ENCODE assay signal across 14 mouse cellular contexts in genomic region chr1:172319346-172319745, GRCm38 (mm10). TPM values are rescaled to one million over a fixed set of nuclear protein-coding genes. Genes with fewer than 3 reads are reported as not detected.
DNase-seq lines count a peak whose midpoint lies in the region; ATAC-seq and TF ChIP-seq lines count a peak whose summit lies in the region.
"Had no signal": no experiment of that assay in that cellular context is flagged by ENCODE, and none has a peak within 500 bp of the region (broad histone marks: within the 10 kb centered on the region; RNA-seq: fewer than 3 reads in every experiment).

No protein-coding gene starts in this region.

- WGBS in midbrain, embryonic 10.5 days, result 85% methylated on average over 7 of the region's 7 CpGs
- 76% methylated on average over 7 of the region's 7 CpGs for WGBS in midbrain, postnatal 0 days
- WGBS in forebrain, embryonic 15.5 days, result 72% methylated on average over 7 of the region's 7 CpGs
- WGBS in midbrain, embryonic 14.5 days, result 78% methylated on average over 7 of the region's 7 CpGs

- peak overlapping the region; percentile 70 for H3K27ac ChIP-seq in midbrain, embryonic 10.5 days (replicated peaks)
- no peak overlapping the region for H3K27ac ChIP-seq in midbrain, postnatal 0 days (ENCODE audit: low read depth, low read length)
- peak overlapping the region; percentile 81 for H3K27ac ChIP-seq in forebrain, embryonic 15.5 days (replicated peaks)
- peak overlapping the region; percentile 61 for H3K27ac ChIP-seq in midbrain, embryonic 14.5 days (replicated peaks; ENCODE audit: low read depth, low read length)
- H3K27ac ChIP-seq: limb, embryonic 12.5 days had no signal

- H3K9me3 ChIP-seq in midbrain, embryonic 10.5 days (replicated peaks), result no peaks in the 10 kb centered on the region
- no peaks in the 10 kb centered on the region for H3K9me3 ChIP-seq in midbrain, postnatal 0 days (ENCODE audit: low read length)
- H3K9me3 ChIP-seq in forebrain, embryonic 15.5 days, result no peaks in the 10 kb centered on the region
- no peaks in the 10 kb centered on the region for H3K9me3 ChIP-seq in midbrain, embryonic 14.5 days (ENCODE audit: control insufficient read depth, low read length)
- H3K9me3 ChIP-seq: limb, embryonic 12.5 days; megakaryocyte, embryonic 14.5 days had no signal

- peak; percentile 38 to 52 for DNase-seq in cerebellum, adult 18-20 months
- no peak for DNase-seq in cerebellum, adult 11-12 months
- DNase-seq in midbrain, embryonic 10.5 days (ENCODE audit: low spot score), result no peak
- DNase-seq in midbrain, postnatal 0 days (ENCODE audit: low spot score), result no peak
- DNase-seq in midbrain, embryonic 14.5 days, result no peak
- DNase-seq in layer of hippocampus, adult 9-10 months (ENCODE audit: low spot score), result no peak
- DNase-seq in kidney, adult 9 months, result no peak
- DNase-seq: heart, postnatal 36 days; kidney, adult 8-10 months; lung, adult 18-20 months had no signal

- no peak overlapping the region for H3K4me2 ChIP-seq in midbrain, postnatal 0 days (ENCODE audit: low read depth, low read length, poor library complexity, severe bottlenecking)
- no peak overlapping the region for H3K4me2 ChIP-seq in forebrain, embryonic 15.5 days (replicated peaks)
- no peak overlapping the region for H3K4me2 ChIP-seq in midbrain, embryonic 14.5 days (ENCODE audit: low read length)
- H3K4me2 ChIP-seq: limb, embryonic 12.5 days had no signal

- ATAC-seq in midbrain, postnatal 0 days (ENCODE audit: low FRiP score), result no peak
- ATAC-seq in forebrain, embryonic 15.5 days (replicated peaks), result no peak
- ATAC-seq in midbrain, embryonic 14.5 days (ENCODE audit: low FRiP score, low TSS enrichment), result no peak

- H3K36me3 ChIP-seq in midbrain, embryonic 10.5 days, result peaks cover 43% of the 10 kb centered on the region
- peaks cover 20% of the 10 kb centered on the region for H3K36me3 ChIP-seq in midbrain, postnatal 0 days (ENCODE audit: insufficient read depth, low read length)
- peaks cover 6% of the 10 kb centered on the region; the same call in 1 of the 2 replicates for H3K36me3 ChIP-seq in forebrain, embryonic 15.5 days
- peaks cover 12% of the 10 kb centered on the region; the same call in 1 of the 2 replicates for H3K36me3 ChIP-seq in midbrain, embryonic 14.5 days (ENCODE audit: control insufficient read depth, insufficient read depth, low read length)

- H3K4me1 ChIP-seq in midbrain, embryonic 10.5 days, result peaks cover 69% of the 10 kb centered on the region
- H3K4me1 ChIP-seq in midbrain, postnatal 0 days (ENCODE audit: insufficient read depth, low read length), result peaks cover under 1% of the 10 kb centered on the region; the same call in 1 of the 2 replicates
- H3K4me1 ChIP-seq in forebrain, embryonic 15.5 days, result peaks cover 69% of the 10 kb centered on the region
- peaks cover 15% of the 10 kb centered on the region; the same call in 1 of the 2 replicates for H3K4me1 ChIP-seq in midbrain, embryonic 14.5 days (ENCODE audit: control insufficient read depth, insufficient read depth, low read length)

- TF ChIP-seq CTCF in midbrain, postnatal 0 days (IDR thresholded peaks at IDR 0.05), result no peak

- no peak overlapping the region for H3K9ac ChIP-seq in midbrain, postnatal 0 days (replicated peaks; ENCODE audit: low read length, poor library complexity, severe bottlenecking)
- no peak overlapping the region for H3K9ac ChIP-seq in forebrain, embryonic 15.5 days (replicated peaks)
- no peak overlapping the region for H3K9ac ChIP-seq in midbrain, embryonic 14.5 days (replicated peaks; ENCODE audit: low read length)
- H3K9ac ChIP-seq: limb, embryonic 12.5 days had no signal

- H3K4me3 ChIP-seq in midbrain, embryonic 10.5 days, result no peak overlapping the region
- H3K4me3 ChIP-seq in midbrain, postnatal 0 days (ENCODE audit: low read depth, low read length), result no peak overlapping the region
- H3K4me3 ChIP-seq in forebrain, embryonic 15.5 days, result no peak overlapping the region
- H3K4me3 ChIP-seq in midbrain, embryonic 14.5 days (replicated peaks; ENCODE audit: low read depth, low read length), result no peak overlapping the region
- H3K4me3 ChIP-seq: limb, embryonic 12.5 days had no signal

- H3K27me3 ChIP-seq in midbrain, embryonic 10.5 days (ENCODE audit: low read depth, poor library complexity, severe bottlenecking), result peaks cover 68% of the 10 kb centered on the region
- H3K27me3 ChIP-seq in midbrain, postnatal 0 days (ENCODE audit: insufficient read depth, low read length), result no peaks in the 10 kb centered on the region
- no peaks in the 10 kb centered on the region for H3K27me3 ChIP-seq in forebrain, embryonic 15.5 days
- no peaks in the 10 kb centered on the region for H3K27me3 ChIP-seq in midbrain, embryonic 14.5 days (ENCODE audit: control insufficient read depth, insufficient read depth, low read length)

RNA-seq across cellular contexts. Expression of gene Kcnj9, which starts 9.8 kb away (rescaled TPM):
- 0.23 and 0.61 TPM in 2 replicates for polyA plus RNA-seq in midbrain, embryonic 10.5 days (2016; fragmentation: Nextera tagmentation; extraction: Ambion mirVana)
- 13.9 and 14.1 TPM in 2 replicates for total RNA-seq in midbrain, postnatal 0 days (2014; rRNA removed)
- 5.8 and 6.7 TPM in 2 replicates for polyA plus RNA-seq in midbrain, postnatal 0 days (2015; fragmentation: Nextera tagmentation; extraction: Ambion mirVana)
- 3.4 and 3.5 TPM in 2 replicates for polyA plus RNA-seq in forebrain, embryonic 15.5 days (2015; fragmentation: Nextera tagmentation; extraction: Ambion mirVana)
- polyA plus RNA-seq in midbrain, embryonic 14.5 days (2014; fragmentation: Nextera tagmentation; extraction: Ambion mirVana), result 3.0 and 3.9 TPM in 2 replicates
- total RNA-seq: granulocyte monocyte progenitor cell, adult 5-6 weeks; heart, postnatal 36 days had no signal
- polyA plus RNA-seq: limb, embryonic 12.5 days had no signal

RNA-seq across cellular contexts. Expression of gene Atp1a2, which starts 21.5 kb away (rescaled TPM):
- polyA plus RNA-seq in midbrain, embryonic 10.5 days (2016; fragmentation: Nextera tagmentation; extraction: Ambion mirVana), result 3.0 and 4.3 TPM in 2 replicates
- 398 and 409 TPM in 2 replicates for total RNA-seq in midbrain, postnatal 0 days (2014; rRNA removed)
- polyA plus RNA-seq in midbrain, postnatal 0 days (2015; fragmentation: Nextera tagmentation; extraction: Ambion mirVana), result 94.4 and 100 TPM in 2 replicates
- 32.2 and 33.1 TPM in 2 replicates for polyA plus RNA-seq in forebrain, embryonic 15.5 days (2015; fragmentation: Nextera tagmentation; extraction: Ambion mirVana)
- polyA plus RNA-seq in midbrain, embryonic 14.5 days (2014; fragmentation: Nextera tagmentation; extraction: Ambion mirVana), result 18.2 and 19.4 TPM in 2 replicates
- total RNA-seq: granulocyte monocyte progenitor cell, adult 5-6 weeks had no signal

RNA-seq across cellular contexts. Expression of gene Kcnj10, which starts 21.7 kb away (rescaled TPM):
- 0.46 and 0.75 TPM in 2 replicates for polyA plus RNA-seq in midbrain, embryonic 10.5 days (2016; fragmentation: Nextera tagmentation; extraction: Ambion mirVana)
- 6.1 and 6.6 TPM in 2 replicates for total RNA-seq in midbrain, postnatal 0 days (2014; rRNA removed)
- polyA plus RNA-seq in midbrain, postnatal 0 days (2015; fragmentation: Nextera tagmentation; extraction: Ambion mirVana), result 3.6 and 3.9 TPM in 2 replicates
- polyA plus RNA-seq in forebrain, embryonic 15.5 days (2015; fragmentation: Nextera tagmentation; extraction: Ambion mirVana), result 1.7 and 1.9 TPM in 2 replicates
- polyA plus RNA-seq in midbrain, embryonic 14.5 days (2014; fragmentation: Nextera tagmentation; extraction: Ambion mirVana), result 1.5 TPM in 2 replicates

RNA-seq across cellular contexts. Expression of gene Pigm, which starts 57.0 kb away (rescaled TPM):
- 9.3 and 9.9 TPM in 2 replicates for polyA plus RNA-seq in midbrain, embryonic 10.5 days (2016; fragmentation: Nextera tagmentation; extraction: Ambion mirVana)
- total RNA-seq in midbrain, postnatal 0 days (2014; rRNA removed), result 11.5 and 16.4 TPM in 2 replicates
- polyA plus RNA-seq in midbrain, postnatal 0 days (2015; fragmentation: Nextera tagmentation; extraction: Ambion mirVana), result 2.2 and 2.6 TPM in 2 replicates
- polyA plus RNA-seq in forebrain, embryonic 15.5 days (2015; fragmentation: Nextera tagmentation; extraction: Ambion mirVana), result 4.7 TPM in 2 replicates
- 5.2 and 6.4 TPM in 2 replicates for polyA plus RNA-seq in midbrain, embryonic 14.5 days (2014; fragmentation: Nextera tagmentation; extraction: Ambion mirVana)

RNA-seq across cellular contexts. Expression of gene Igsf8, which starts 57.9 kb away (rescaled TPM):
- polyA plus RNA-seq in midbrain, embryonic 10.5 days (2016; fragmentation: Nextera tagmentation; extraction: Ambion mirVana), result 50.2 and 62.4 TPM in 2 replicates
- total RNA-seq in midbrain, postnatal 0 days (2014; rRNA removed), result 114 and 115 TPM in 2 replicates
- polyA plus RNA-seq in midbrain, postnatal 0 days (2015; fragmentation: Nextera tagmentation; extraction: Ambion mirVana), result 79.6 and 88.8 TPM in 2 replicates
- 137 and 162 TPM in 2 replicates for polyA plus RNA-seq in forebrain, embryonic 15.5 days (2015; fragmentation: Nextera tagmentation; extraction: Ambion mirVana)
- polyA plus RNA-seq in midbrain, embryonic 14.5 days (2014; fragmentation: Nextera tagmentation; extraction: Ambion mirVana), result 55.6 and 61.0 TPM in 2 replicates

Comparison
In these comparisons a context has a peak if more than half of its experiments do, and no peak if none do; other contexts are left out.
1. DNase-seq: peak in cerebellum, adult 18-20 months (2 of 2); none in cerebellum, adult 11-12 months (single experiment), midbrain, embryonic 10.5 days (single experiment), midbrain, postnatal 0 days (single experiment), midbrain, embryonic 14.5 days (single experiment), layer of hippocampus, adult 9-10 months (single experiment) and kidney, adult 9 months (single experiment).